Mouse (Mus musculus): ENCODE data around the gene Tktl1. TPM values are rescaled to one million over a fixed set of nuclear protein-coding genes. Genes with fewer than 3 reads are reported as not detected.
A peak's percentile ranks its signal among the peaks of the same experiment; 100 is the strongest.

The Tktl1 gene
- polyA plus RNA-seq, 1 experiment = 0.01 TPM

DNA sequence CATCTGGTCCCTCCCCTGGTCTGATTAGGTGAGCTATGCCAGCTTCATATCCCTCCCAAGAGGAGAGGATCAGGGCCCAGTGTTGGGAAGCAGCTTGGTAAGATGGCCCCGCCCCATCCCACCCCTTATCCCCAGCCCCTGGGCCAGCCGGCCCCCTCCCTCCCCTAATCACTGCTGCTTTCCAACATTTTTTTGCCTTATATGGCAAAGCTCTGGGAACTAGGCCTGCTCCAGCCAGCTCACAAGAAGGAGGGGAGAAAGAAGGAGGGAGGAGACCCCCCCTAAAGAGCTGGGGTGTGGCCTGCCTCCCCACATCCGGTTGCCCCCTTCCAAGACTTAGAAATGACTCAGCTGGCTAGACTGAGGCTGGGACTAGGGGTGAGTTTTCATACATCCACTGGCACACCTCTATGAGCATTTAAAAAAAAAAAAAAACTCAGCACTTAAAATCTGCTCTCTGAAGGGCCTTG lies 67.6 kb downstream of the Tktl1 start:
- H3K79me3 ChIP-seq (ENCODE audit: low read depth) = peaks cover 67% of the 10 kb centered on the region
- TF ChIP-seq MAX (IDR thresholded peaks at IDR 0.05) = no peak
- H3K27me3 ChIP-seq (ENCODE audit: control insufficient read depth, insufficient read depth, insufficient read length) = no peaks in the 10 kb centered on the region
- H3K36me3 ChIP-seq (ENCODE audit: control insufficient read depth, insufficient read depth) = peaks cover 51% of the 10 kb centered on the region
- H3K79me2 ChIP-seq (ENCODE audit: control insufficient read depth, insufficient read depth) = peaks cover 91% of the 10 kb centered on the region
- peak overlapping the region; percentile 58 for H3K4me3 ChIP-seq (ENCODE audit: insufficient read depth, poor library complexity, severe bottlenecking)
- H3ac ChIP-seq (ENCODE audit: control insufficient read depth, insufficient read length, low read depth) = peak overlapping the region; percentile 66

DNA sequence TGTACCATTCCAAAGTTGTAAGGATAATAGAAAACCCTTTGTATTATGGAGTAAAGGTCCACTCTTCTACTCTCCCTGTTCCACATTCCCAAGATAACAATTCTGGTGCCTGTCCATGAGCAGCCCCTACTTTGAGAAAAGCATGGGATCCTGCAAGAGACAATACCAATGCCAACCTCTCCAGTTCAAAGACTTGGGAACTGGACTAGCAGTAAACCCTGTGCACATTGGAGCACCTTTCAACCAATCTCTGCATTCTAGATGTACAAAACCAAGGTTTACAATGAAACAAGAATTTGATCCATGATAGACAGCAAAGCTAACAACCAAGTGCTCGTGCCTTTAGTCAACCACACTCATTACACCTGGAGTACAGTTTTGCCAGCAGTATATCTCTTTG lies 68.0 kb downstream of the Tktl1 start:
- Histone ChIP-seq H3K36me3 (ENCODE audit: control insufficient read depth, insufficient read depth) (peaks cover 47% of the 10 kb centered on the region), H3ac (ENCODE audit: control insufficient read depth, insufficient read length, low read depth) (peak overlapping the region; percentile 92), H3K79me3 (ENCODE audit: low read depth) (peaks cover 63% of the 10 kb centered on the region), H3K27me3 (ENCODE audit: control insufficient read depth, insufficient read depth, insufficient read length) (no peaks in the 10 kb centered on the region), H3K79me2 (ENCODE audit: control insufficient read depth, insufficient read depth) (peaks cover 86% of the 10 kb centered on the region), H3K4me3 (ENCODE audit: insufficient read depth, poor library complexity, severe bottlenecking) (peak overlapping the region; percentile 58)
- TF ChIP-seq CEBPB (IDR thresholded peaks at IDR 0.05; ENCODE audit: low read depth) = no peak
- no peak for TF ChIP-seq MYOG (IDR thresholded peaks at IDR 0.05; ENCODE audit: control insufficient read depth, extremely low read depth, insufficient read length)
- TF ChIP-seq USF1 (IDR thresholded peaks at IDR 0.05; ENCODE audit: low read depth) = no peak
- TF ChIP-seq FOSL1 (IDR thresholded peaks at IDR 0.05; ENCODE audit: insufficient read depth, low read length, poor library complexity, severe bottlenecking) = no peak
- TF ChIP-seq MAX (IDR thresholded peaks at IDR 0.05) = no peak
- no peak for TF ChIP-seq CTCF (IDR thresholded peaks at IDR 0.05; ENCODE audit: control insufficient read depth, insufficient read depth, insufficient read length)
- no peak for TF ChIP-seq MYOD1 (IDR thresholded peaks at IDR 0.05; ENCODE audit: control insufficient read depth, insufficient read length, low read depth)

DNA sequence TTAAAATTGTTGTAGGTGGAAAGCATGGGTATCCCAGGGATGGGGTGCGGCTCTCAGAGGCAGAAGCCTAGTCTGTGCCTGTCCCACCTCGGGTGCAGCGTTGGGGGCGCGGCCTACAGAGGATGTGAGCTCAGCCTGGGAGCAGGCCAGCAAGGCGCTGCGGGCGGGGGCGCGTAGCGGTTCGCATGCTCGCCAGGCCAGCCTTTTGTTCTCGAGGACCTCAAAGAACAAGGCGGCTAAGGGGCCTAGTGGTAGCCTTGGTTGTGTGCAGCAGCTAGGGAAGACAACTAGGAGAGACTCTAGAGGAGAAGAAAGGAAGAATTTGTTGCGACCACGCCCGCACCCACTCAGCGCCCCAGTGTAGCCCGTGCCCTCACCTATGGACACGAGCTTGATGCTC lies 68.6 kb downstream of the Tktl1 start:
- peak overlapping the region; percentile 92 for H3ac ChIP-seq (ENCODE audit: control insufficient read depth, insufficient read length, low read depth)
- peaks cover 41% of the 10 kb centered on the region for H3K36me3 ChIP-seq (ENCODE audit: control insufficient read depth, insufficient read depth)
- H3K79me2 ChIP-seq (ENCODE audit: control insufficient read depth, insufficient read depth) = peaks cover 81% of the 10 kb centered on the region
- H3K79me3 ChIP-seq (ENCODE audit: low read depth) = peaks cover 58% of the 10 kb centered on the region
- TF ChIP-seq CEBPB (IDR thresholded peaks at IDR 0.05; ENCODE audit: low read depth) = no peak
- no peak for TF ChIP-seq FOSL1 (IDR thresholded peaks at IDR 0.05; ENCODE audit: insufficient read depth, low read length, poor library complexity, severe bottlenecking)
- no peak for TF ChIP-seq CTCF (IDR thresholded peaks at IDR 0.05; ENCODE audit: control insufficient read depth, insufficient read depth, insufficient read length)
- TF ChIP-seq USF1 (IDR thresholded peaks at IDR 0.05; ENCODE audit: low read depth) = no peak
- no peak for TF ChIP-seq MYOD1 (IDR thresholded peaks at IDR 0.05; ENCODE audit: control insufficient read depth, insufficient read length, low read depth)
- TF ChIP-seq MYOG (IDR thresholded peaks at IDR 0.05; ENCODE audit: control insufficient read depth, extremely low read depth, insufficient read length) = no peak
- no peak for TF ChIP-seq MAX (IDR thresholded peaks at IDR 0.05)
- peak overlapping the region; percentile 58 for H3K4me3 ChIP-seq (ENCODE audit: insufficient read depth, poor library complexity, severe bottlenecking)
- H3K27me3 ChIP-seq (ENCODE audit: control insufficient read depth, insufficient read depth, insufficient read length) = no peaks in the 10 kb centered on the region

DNA sequence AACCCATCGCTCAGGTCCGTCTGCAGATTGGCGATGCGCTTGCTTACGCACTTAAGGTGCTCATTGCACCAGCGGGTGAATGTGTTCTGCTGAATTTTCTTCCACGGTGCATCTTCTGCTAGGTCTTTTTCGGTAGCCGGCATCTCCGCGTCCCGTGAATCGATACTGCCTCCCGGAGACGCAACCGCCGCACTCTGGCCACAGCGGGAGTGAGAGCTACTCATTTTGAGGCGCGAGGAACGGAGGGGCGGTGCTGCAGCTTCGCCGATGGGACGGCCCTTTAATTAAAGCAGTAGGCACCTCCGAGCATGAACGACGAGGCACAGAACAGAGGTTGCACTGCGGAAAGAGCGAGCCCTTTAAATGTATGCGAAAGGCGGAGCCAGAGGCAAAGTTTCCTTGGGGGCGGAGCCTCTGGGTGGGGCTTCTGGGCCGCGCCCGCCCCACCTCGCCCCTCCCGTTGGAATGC lies 69.2 kb downstream of the Tktl1 start:
- Histone ChIP-seq H3K27me3 (ENCODE audit: control insufficient read depth, insufficient read depth, insufficient read length) (no peaks in the 10 kb centered on the region), H3K4me3 (ENCODE audit: insufficient read depth, poor library complexity, severe bottlenecking) (peak overlapping the region; percentile 58), H3ac (ENCODE audit: control insufficient read depth, insufficient read length, low read depth) (peak overlapping the region; percentile 92), H3K79me3 (ENCODE audit: low read depth) (peaks cover 53% of the 10 kb centered on the region), H3K36me3 (ENCODE audit: control insufficient read depth, insufficient read depth) (peaks cover 35% of the 10 kb centered on the region), H3K79me2 (ENCODE audit: control insufficient read depth, insufficient read depth) (peaks cover 75% of the 10 kb centered on the region)
- TF ChIP-seq MYOG (IDR thresholded peaks at IDR 0.05; ENCODE audit: control insufficient read depth, extremely low read depth, insufficient read length) (no peak), CEBPB (IDR thresholded peaks at IDR 0.05; ENCODE audit: low read depth) (no peak), MYOD1 (IDR thresholded peaks at IDR 0.05; ENCODE audit: control insufficient read depth, insufficient read length, low read depth) (no peak), USF1 (IDR thresholded peaks at IDR 0.05; ENCODE audit: low read depth) (no peak), FOSL1 (IDR thresholded peaks at IDR 0.05; ENCODE audit: insufficient read depth, low read length, poor library complexity, severe bottlenecking) (no peak), CTCF (IDR thresholded peaks at IDR 0.05; ENCODE audit: control insufficient read depth, insufficient read depth, insufficient read length) (no peak), MAX (IDR thresholded peaks at IDR 0.05) (no peak)

DNA sequence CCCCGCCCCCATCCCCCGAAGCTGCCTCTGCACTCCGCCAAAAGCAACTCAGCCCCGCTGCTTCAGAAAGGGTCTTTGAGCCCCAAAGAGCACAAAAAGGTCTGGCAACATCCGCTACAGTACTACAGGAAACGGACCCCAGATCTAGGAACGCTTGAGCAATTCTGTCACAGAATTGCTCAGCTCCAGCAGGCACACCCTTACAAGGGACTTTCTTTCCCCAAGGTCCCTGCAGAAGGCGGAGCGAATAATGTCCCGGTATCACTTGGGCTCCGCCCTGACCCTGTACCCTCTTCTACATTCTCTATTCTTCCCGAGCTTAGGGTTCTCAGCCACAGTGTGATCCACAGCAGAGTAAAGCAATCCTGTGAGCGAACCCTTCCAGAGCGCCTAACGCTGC lies 69.6 kb downstream of the Tktl1 start:
- peaks cover 31% of the 10 kb centered on the region for H3K36me3 ChIP-seq (ENCODE audit: control insufficient read depth, insufficient read depth)
- H3K79me3 ChIP-seq (ENCODE audit: low read depth) = peaks cover 48% of the 10 kb centered on the region
- H3ac ChIP-seq (ENCODE audit: control insufficient read depth, insufficient read length, low read depth) = peak overlapping the region; percentile 71
- no peak for TF ChIP-seq MYOG (IDR thresholded peaks at IDR 0.05; ENCODE audit: control insufficient read depth, extremely low read depth, insufficient read length)
- peak; percentile 78 for TF ChIP-seq CEBPB (IDR thresholded peaks at IDR 0.05; ENCODE audit: low read depth)
- H3K4me3 ChIP-seq (ENCODE audit: insufficient read depth, poor library complexity, severe bottlenecking) = peak overlapping the region; percentile 30
- no peaks in the 10 kb centered on the region for H3K27me3 ChIP-seq (ENCODE audit: control insufficient read depth, insufficient read depth, insufficient read length)
- H3K79me2 ChIP-seq (ENCODE audit: control insufficient read depth, insufficient read depth) = peaks cover 71% of the 10 kb centered on the region

DNA sequence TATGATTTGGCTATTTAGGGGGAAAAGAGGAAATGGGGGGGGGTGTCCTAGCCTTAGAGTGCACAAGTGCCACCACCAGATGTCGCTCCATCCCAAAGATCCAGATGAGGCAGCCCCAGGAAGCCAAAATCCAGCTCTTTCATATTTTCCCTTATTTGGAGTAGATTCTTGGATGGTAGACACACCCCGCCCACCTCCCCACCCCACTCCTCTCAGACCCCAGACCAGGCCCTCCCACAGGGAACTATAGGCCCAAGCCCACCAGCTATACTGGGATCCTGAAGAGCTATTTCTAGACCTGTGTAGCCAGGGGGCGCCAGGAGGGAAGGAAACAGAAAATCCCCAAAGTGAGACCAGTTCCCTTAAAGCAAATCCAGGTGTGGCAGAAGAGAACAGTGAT lies 71.6 kb downstream of the Tktl1 start:
- Histone ChIP-seq H3K27me3 (ENCODE audit: control insufficient read depth, insufficient read depth, insufficient read length) (no peaks in the 10 kb centered on the region), H3ac (ENCODE audit: control insufficient read depth, insufficient read length, low read depth) (peak overlapping the region; percentile 76), H3K79me2 (ENCODE audit: control insufficient read depth, insufficient read depth) (peaks cover 51% of the 10 kb centered on the region), H3K79me3 (ENCODE audit: low read depth) (peaks cover 29% of the 10 kb centered on the region), H3K36me3 (ENCODE audit: control insufficient read depth, insufficient read depth) (peaks cover 11% of the 10 kb centered on the region), H3K4me3 (ENCODE audit: insufficient read depth, poor library complexity, severe bottlenecking) (peak overlapping the region; percentile 39)
- TF ChIP-seq MYOG (IDR thresholded peaks at IDR 0.05; ENCODE audit: control insufficient read depth, extremely low read depth, insufficient read length) (no peak), FOSL1 (IDR thresholded peaks at IDR 0.05; ENCODE audit: insufficient read depth, low read length, poor library complexity, severe bottlenecking) (no peak), CTCF (IDR thresholded peaks at IDR 0.05; ENCODE audit: control insufficient read depth, insufficient read depth, insufficient read length) (no peak), USF1 (IDR thresholded peaks at IDR 0.05; ENCODE audit: low read depth) (no peak), CEBPB (IDR thresholded peaks at IDR 0.05; ENCODE audit: low read depth) (no peak), MYOD1 (IDR thresholded peaks at IDR 0.05; ENCODE audit: control insufficient read depth, insufficient read length, low read depth) (no peak), MAX (IDR thresholded peaks at IDR 0.05) (no peak)

All from C2C12 (cell line).